Mouse (Mus musculus) embryonic fibroblast, embryonic 13.5 days (primary cell): Measurements from ENCODE around the gene Disp1.

Experiments used
- CTCF ChIP-seq: IDR thresholded peaks from 2 replicates; pipeline ENCODE4 v1.5.1; 2011; ENCODE audit warnings: mild to moderate bottlenecking, control low read depth, low read length, moderate library complexity, borderline replicate concordance; ENCODE audit not compliant: insufficient read depth
- POLR2A ChIP-seq: IDR thresholded peaks from 2 replicates; pipeline ENCODE4 v1.6.1; 2011; ENCODE audit warnings: low read depth, mild to moderate bottlenecking, control low read depth, low read length, moderate library complexity

- TF ChIP-seq CTCF (no peak), POLR2A (no peak)
Observed at GRCm38 (mm10) chr1:183155600-183155999, 65.7 kb downstream of the Disp1 start.
